In the genomic region with DNA sequence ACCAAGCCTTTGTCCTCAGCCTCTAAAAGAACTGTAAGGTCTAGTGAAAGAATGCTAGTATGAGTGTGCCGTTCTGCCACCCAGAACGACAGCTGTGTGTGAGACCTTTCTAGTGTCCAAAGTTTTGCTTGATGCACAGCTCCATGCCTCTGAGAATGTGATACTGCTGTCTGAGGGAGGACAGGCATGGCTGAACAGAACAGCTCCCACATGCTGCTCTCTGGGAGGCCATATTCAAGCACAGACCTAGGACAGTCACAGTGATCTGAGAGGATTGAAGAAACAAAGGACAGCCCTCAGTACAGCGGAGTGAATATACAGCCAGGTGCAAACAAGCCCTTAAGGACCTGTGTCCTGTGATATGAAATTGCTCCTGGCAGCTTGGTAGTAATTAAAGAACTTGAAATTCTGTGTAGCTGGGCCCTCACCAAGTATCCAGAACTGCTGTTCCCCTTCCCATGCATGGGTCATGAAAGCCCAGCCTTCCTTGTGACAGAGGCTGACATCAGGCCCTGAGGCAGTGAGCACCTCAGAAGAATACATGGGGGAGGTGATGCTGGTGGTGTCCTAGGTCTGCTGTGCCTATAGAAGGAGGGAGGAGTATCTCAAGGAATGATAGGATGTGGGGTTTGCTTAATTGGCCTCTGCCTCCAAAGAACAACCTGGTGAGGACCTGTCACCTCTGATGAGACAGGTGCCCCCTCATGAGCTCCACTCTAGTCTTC, we compare ENCODE assay signal across 15 mouse cellular contexts. TPM values are rescaled to one million over a fixed set of nuclear protein-coding genes. Genes with fewer than 3 reads are reported as not detected.
A peak's percentile ranks its signal among the peaks of the same experiment; 100 is the strongest.
DNase-seq lines count a peak whose midpoint lies in the region; ATAC-seq lines count a peak whose summit lies in the region.
"Had no signal": no experiment of that assay in that cellular context is flagged by ENCODE, and none has a peak within 500 bp of the region (broad histone marks: within the 10 kb centered on the region; RNA-seq: fewer than 3 reads in every experiment).

No protein-coding gene starts in this region.

- WGBS in hindbrain, embryonic 12.5 days = 82% methylated on average over 3 of the region's 3 CpGs
- WGBS in hindbrain, embryonic 10.5 days = 76% methylated on average over 3 of the region's 3 CpGs
- WGBS in kidney, embryonic 15.5 days = 44% methylated on average over 3 of the region's 3 CpGs
- 85% methylated on average over 3 of the region's 3 CpGs for WGBS in midbrain, embryonic 16.5 days
- WGBS in midbrain, embryonic 13.5 days = 80% methylated on average over 3 of the region's 3 CpGs

- H3K9me3 ChIP-seq in hindbrain, embryonic 12.5 days (replicated peaks) = no peaks in the 10 kb centered on the region
- no peaks in the 10 kb centered on the region for H3K9me3 ChIP-seq in hindbrain, embryonic 10.5 days
- H3K9me3 ChIP-seq in kidney, embryonic 15.5 days (replicated peaks) = no peaks in the 10 kb centered on the region
- H3K9me3 ChIP-seq in midbrain, embryonic 16.5 days (replicated peaks; ENCODE audit: control insufficient read depth, low read length, poor library complexity, severe bottlenecking) = no peaks in the 10 kb centered on the region
- H3K9me3 ChIP-seq in midbrain, embryonic 13.5 days = no peaks in the 10 kb centered on the region
- H3K9me3 ChIP-seq: embryonic facial prominence, embryonic 13.5 days; forebrain, embryonic 12.5 days; hindbrain, embryonic 15.5 days had no signal

- H3K27ac ChIP-seq in hindbrain, embryonic 12.5 days = no peak overlapping the region
- no peak overlapping the region for H3K27ac ChIP-seq in hindbrain, embryonic 10.5 days
- H3K27ac ChIP-seq in kidney, embryonic 15.5 days = peak overlapping the region; percentile 37; the same call in 1 of the 2 replicates
- no peak overlapping the region for H3K27ac ChIP-seq in midbrain, embryonic 16.5 days (ENCODE audit: low read length)
- H3K27ac ChIP-seq in midbrain, embryonic 13.5 days = no peak overlapping the region
- H3K27ac ChIP-seq: embryonic facial prominence, embryonic 13.5 days; forebrain, embryonic 12.5 days; gastrocnemius, adult 2 months; heart, embryonic 13.5 days; hindbrain, embryonic 15.5 days had no signal

- no peak for DNase-seq in hindbrain, embryonic 10.5 days (ENCODE audit: low spot score)
- DNase-seq in kidney, adult 8-10 months = no peak
- DNase-seq in liver = no peak

- H3K9ac ChIP-seq in hindbrain, embryonic 12.5 days = no peak overlapping the region
- H3K9ac ChIP-seq in kidney, embryonic 15.5 days = no peak overlapping the region
- no peak overlapping the region for H3K9ac ChIP-seq in midbrain, embryonic 16.5 days (ENCODE audit: low read depth, low read length)
- no peak overlapping the region for H3K9ac ChIP-seq in midbrain, embryonic 13.5 days (replicated peaks)
- H3K9ac ChIP-seq: embryonic facial prominence, embryonic 13.5 days; forebrain, embryonic 12.5 days; heart, embryonic 13.5 days; hindbrain, embryonic 15.5 days had no signal

- H3K4me3 ChIP-seq in hindbrain, embryonic 12.5 days = no peak overlapping the region
- no peak overlapping the region for H3K4me3 ChIP-seq in hindbrain, embryonic 10.5 days
- no peak overlapping the region for H3K4me3 ChIP-seq in kidney, embryonic 15.5 days (replicated peaks)
- no peak overlapping the region for H3K4me3 ChIP-seq in midbrain, embryonic 16.5 days (ENCODE audit: low read depth, low read length)
- H3K4me3 ChIP-seq in midbrain, embryonic 13.5 days (replicated peaks) = no peak overlapping the region
- H3K4me3 ChIP-seq: embryonic facial prominence, embryonic 13.5 days; forebrain, embryonic 12.5 days; gastrocnemius, adult 2 months; heart, embryonic 13.5 days; hindbrain, embryonic 15.5 days had no signal

- no peaks in the 10 kb centered on the region for H3K4me1 ChIP-seq in hindbrain, embryonic 12.5 days
- no peaks in the 10 kb centered on the region for H3K4me1 ChIP-seq in hindbrain, embryonic 10.5 days (replicated peaks)
- no peaks in the 10 kb centered on the region for H3K4me1 ChIP-seq in kidney, embryonic 15.5 days
- no peaks in the 10 kb centered on the region for H3K4me1 ChIP-seq in midbrain, embryonic 16.5 days (ENCODE audit: control insufficient read depth, insufficient read depth, low read length)
- no peaks in the 10 kb centered on the region for H3K4me1 ChIP-seq in midbrain, embryonic 13.5 days (replicated peaks)
- H3K4me1 ChIP-seq: embryonic facial prominence, embryonic 13.5 days; forebrain, embryonic 12.5 days; heart, embryonic 13.5 days; hindbrain, embryonic 15.5 days had no signal

- H3K36me3 ChIP-seq in hindbrain, embryonic 12.5 days = no peaks in the 10 kb centered on the region
- H3K36me3 ChIP-seq in hindbrain, embryonic 10.5 days = no peaks in the 10 kb centered on the region
- H3K36me3 ChIP-seq in kidney, embryonic 15.5 days = no peaks in the 10 kb centered on the region
- no peaks in the 10 kb centered on the region for H3K36me3 ChIP-seq in midbrain, embryonic 16.5 days (ENCODE audit: control insufficient read depth, insufficient read depth, low read length)
- no peaks in the 10 kb centered on the region for H3K36me3 ChIP-seq in midbrain, embryonic 13.5 days
- H3K36me3 ChIP-seq: embryonic facial prominence, embryonic 13.5 days; forebrain, embryonic 12.5 days; heart, embryonic 13.5 days; hindbrain, embryonic 15.5 days had no signal

- ATAC-seq in hindbrain, embryonic 12.5 days (ENCODE audit: low FRiP score) = 0 out of 2 replicates have a peak, but pooled peaks have one; percentile 13
- peak; percentile 93 for ATAC-seq in kidney, embryonic 15.5 days (replicated peaks; ENCODE audit: low FRiP score)
- ATAC-seq in midbrain, embryonic 16.5 days = 0 out of 2 replicates have a peak, but pooled peaks have one; percentile 21
- no peak for ATAC-seq in midbrain, embryonic 13.5 days

- H3K4me2 ChIP-seq in hindbrain, embryonic 12.5 days (replicated peaks) = no peak overlapping the region
- no peak overlapping the region for H3K4me2 ChIP-seq in kidney, embryonic 15.5 days
- H3K4me2 ChIP-seq in midbrain, embryonic 16.5 days (ENCODE audit: low read length) = no peak overlapping the region
- H3K4me2 ChIP-seq in midbrain, embryonic 13.5 days (replicated peaks) = no peak overlapping the region
- H3K4me2 ChIP-seq: embryonic facial prominence, embryonic 13.5 days; forebrain, embryonic 12.5 days; heart, embryonic 13.5 days; hindbrain, embryonic 15.5 days had no signal

- no peaks in the 10 kb centered on the region; the same call in 1 of the 2 replicates for H3K27me3 ChIP-seq in hindbrain, embryonic 12.5 days
- no peaks in the 10 kb centered on the region for H3K27me3 ChIP-seq in hindbrain, embryonic 10.5 days (ENCODE audit: insufficient read depth, poor library complexity, severe bottlenecking)
- H3K27me3 ChIP-seq in kidney, embryonic 15.5 days = no peaks in the 10 kb centered on the region
- no peaks in the 10 kb centered on the region for H3K27me3 ChIP-seq in midbrain, embryonic 16.5 days (ENCODE audit: control insufficient read depth, insufficient read depth, low read depth, low read length)
- H3K27me3 ChIP-seq in midbrain, embryonic 13.5 days = no peaks in the 10 kb centered on the region
- H3K27me3 ChIP-seq: embryonic facial prominence, embryonic 13.5 days; heart, embryonic 13.5 days; hindbrain, embryonic 15.5 days had no signal

RNA-seq across cellular contexts. Expression of a gene that starts 22.0 kb away (rescaled TPM):
- 11.4 and 12.8 TPM in 2 replicates for polyA plus RNA-seq in hindbrain, embryonic 12.5 days (2016; fragmentation: Nextera tagmentation; extraction: Ambion mirVana)
- polyA plus RNA-seq in hindbrain, embryonic 10.5 days (2016; fragmentation: Nextera tagmentation; extraction: Ambion mirVana) = 1.6 and 4.9 TPM in 2 replicates
- 0.17 and 0.26 TPM in 2 replicates for polyA plus RNA-seq in kidney, embryonic 15.5 days (2015; fragmentation: Nextera tagmentation; extraction: Ambion mirVana)
- polyA plus RNA-seq in midbrain, embryonic 16.5 days (2015; fragmentation: Nextera tagmentation; extraction: Ambion mirVana) = 36.9 and 38.1 TPM in 2 replicates
- polyA plus RNA-seq in midbrain, embryonic 13.5 days (2015; fragmentation: Nextera tagmentation; extraction: Ambion mirVana) = 23.1 and 23.5 TPM in 2 replicates
- polyA plus RNA-seq: C2C12; heart, embryonic 13.5 days; heart, postnatal 0 days had no signal

RNA-seq across cellular contexts. Expression of a gene that starts 40.7 kb away (rescaled TPM):
- polyA plus RNA-seq in hindbrain, embryonic 12.5 days (2016; fragmentation: Nextera tagmentation; extraction: Ambion mirVana) = not detected in 2 replicates
- polyA plus RNA-seq in hindbrain, embryonic 10.5 days (2016; fragmentation: Nextera tagmentation; extraction: Ambion mirVana) = not detected in 2 replicates
- not detected in 2 replicates for polyA plus RNA-seq in kidney, embryonic 15.5 days (2015; fragmentation: Nextera tagmentation; extraction: Ambion mirVana)
- 0.25 TPM in 1 of 2 replicates, not detected in the other for polyA plus RNA-seq in midbrain, embryonic 16.5 days (2015; fragmentation: Nextera tagmentation; extraction: Ambion mirVana)
- not detected in 2 replicates for polyA plus RNA-seq in midbrain, embryonic 13.5 days (2015; fragmentation: Nextera tagmentation; extraction: Ambion mirVana)
- polyA plus RNA-seq: adrenal gland, adult 2 months; C2C12; forebrain, embryonic 12.5 days; heart, embryonic 13.5 days; heart, postnatal 0 days; hindbrain, embryonic 15.5 days had no signal
